Mouse (Mus musculus) midbrain, embryonic 15.5 days (tissue): ENCODE data around the gene Shisal1. TPM values are rescaled to one million over a fixed set of nuclear protein-coding genes. Genes with fewer than 3 reads are reported as not detected.
A peak's percentile ranks its signal among the peaks of the same experiment; 100 is the strongest.

Experiments used
- ATAC-seq: fragments of 200-750 bp; cut with Nextera tagmentation; replicated peaks from 2 replicates; pipeline ENCODE4 v1.8.0; 2017; ENCODE audit warnings: moderate TSS enrichment
- H3K27ac ChIP-seq: fragments of 300-500 bp; sonication (generic); 2 replicates; pipeline ENCODE4 v1.5.1; 2015; ENCODE audit warnings: mild to moderate bottlenecking, inconsistent platforms
- H3K27me3 ChIP-seq: fragments of 300-500 bp; sonication (generic); replicated peaks from 2 replicates; pipeline ENCODE4 v1.6.1; 2015; ENCODE audit warnings: inconsistent platforms
- H3K36me3 ChIP-seq: fragments of 300-500 bp; sonication (generic); replicated peaks from 2 replicates; pipeline ENCODE4 v1.6.1; 2015; ENCODE audit warnings: inconsistent platforms
- H3K4me1 ChIP-seq: fragments of 300-500 bp; sonication (generic); 2 replicates; pipeline ENCODE4 v1.6.1; 2015; ENCODE audit warnings: inconsistent platforms
- H3K4me2 ChIP-seq: fragments of 300-500 bp; sonication (generic); 2 replicates; pipeline ENCODE4 v1.6.1; 2015; ENCODE audit warnings: inconsistent platforms, mild to moderate bottlenecking, moderate library complexity
- H3K4me3 ChIP-seq: fragments of 300-500 bp; sonication (generic); 2 replicates; pipeline ENCODE4 v1.5.1; 2015; ENCODE audit warnings: mild to moderate bottlenecking, inconsistent platforms
- H3K9ac ChIP-seq: fragments of 300-500 bp; sonication (generic); 2 replicates; pipeline ENCODE4 v1.6.1; 2015; ENCODE audit warnings: mild to moderate bottlenecking, inconsistent platforms
- H3K9me3 ChIP-seq: fragments of 300-500 bp; sonication (generic); 2 replicates; pipeline ENCODE4 v1.6.1; 2016; ENCODE audit warnings: inconsistent platforms
- WGBS: fragments of 180-500 bp; shearing (Covaris S2); methylation state at CpG from one replicate; pipeline ENCODE4 v1.1.7; 2015; ENCODE audit warnings: mixed read lengths; 5-methylcytosine and 5-hydroxymethylcytosine counted together
- polyA plus RNA-seq: library from polyadenylated mRNA; unstranded; fragments of >200 nt; fragmentation: Nextera tagmentation; extraction: Ambion mirVana; gene quantifications from 2 replicates; pipeline ENCODE4 v1.2.1, GENCODE M21; 2015

The Shisal1 gene
- 19.4 and 21.2 TPM in 2 replicates for polyA plus RNA-seq

GRCm38 (mm10) chr15:84446997-84447396 lies at the start of gene Shisal1:
Gene Shisal1 (minus strand): TSS chr15:84447097.
- H3K27me3 ChIP-seq, result no peaks in the 10 kb centered on the region; the same call in 1 of the 2 replicates
- H3K4me1 ChIP-seq, result peaks cover 58% of the 10 kb centered on the region
- WGBS, result 14% methylated on average over 9 of the region's 9 CpGs
- H3K4me2 ChIP-seq, result peak within 1 kb of the TSS; percentile 73
- 0 out of 2 replicates have a peak, but pooled peaks have one; percentile 25 for ATAC-seq
- H3K27ac ChIP-seq, result peak within 1 kb of the TSS; percentile 68
- H3K9ac ChIP-seq, result peak within 1 kb of the TSS; percentile 67
- H3K36me3 ChIP-seq, result no peaks in the 10 kb centered on the region
- peak within 1 kb of the TSS; percentile 60 for H3K4me3 ChIP-seq
- H3K9me3 ChIP-seq, result no peaks in the 10 kb centered on the region

DNA sequence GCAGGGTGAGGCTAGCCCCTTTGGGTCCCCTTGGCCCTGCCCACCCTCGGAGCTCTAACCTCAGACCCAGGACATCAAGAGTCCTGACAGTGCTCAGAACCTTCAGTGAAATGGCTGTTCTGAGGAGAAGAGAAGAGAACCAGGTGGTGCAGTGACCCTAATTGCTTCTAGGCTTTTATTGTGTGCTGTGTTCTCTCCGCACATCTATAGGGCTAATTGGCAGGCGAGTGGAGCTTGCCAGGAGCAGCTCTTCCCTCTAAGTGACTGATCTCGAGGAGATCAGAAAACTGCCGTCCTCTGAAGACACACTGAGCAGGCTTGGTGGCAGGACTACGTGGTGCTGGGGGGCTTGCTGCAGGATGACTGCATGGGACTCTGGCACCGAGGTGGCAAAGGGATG lies 43.6 kb upstream of the Shisal1 start:
- H3K9me3 ChIP-seq, result no peaks in the 10 kb centered on the region
- 0 out of 2 replicates have a peak, but pooled peaks have one; percentile 27 for ATAC-seq
- H3K27ac ChIP-seq, result no peak overlapping the region
- H3K27me3 ChIP-seq, result no peaks in the 10 kb centered on the region
- WGBS, result 46% methylated on average over 7 of the region's 7 CpGs
- H3K9ac ChIP-seq, result no peak overlapping the region
- no peak overlapping the region for H3K4me2 ChIP-seq
- H3K4me3 ChIP-seq, result no peak overlapping the region
- no peaks in the 10 kb centered on the region for H3K36me3 ChIP-seq
- peaks cover 21% of the 10 kb centered on the region; the same call in 1 of the 2 replicates for H3K4me1 ChIP-seq

DNA sequence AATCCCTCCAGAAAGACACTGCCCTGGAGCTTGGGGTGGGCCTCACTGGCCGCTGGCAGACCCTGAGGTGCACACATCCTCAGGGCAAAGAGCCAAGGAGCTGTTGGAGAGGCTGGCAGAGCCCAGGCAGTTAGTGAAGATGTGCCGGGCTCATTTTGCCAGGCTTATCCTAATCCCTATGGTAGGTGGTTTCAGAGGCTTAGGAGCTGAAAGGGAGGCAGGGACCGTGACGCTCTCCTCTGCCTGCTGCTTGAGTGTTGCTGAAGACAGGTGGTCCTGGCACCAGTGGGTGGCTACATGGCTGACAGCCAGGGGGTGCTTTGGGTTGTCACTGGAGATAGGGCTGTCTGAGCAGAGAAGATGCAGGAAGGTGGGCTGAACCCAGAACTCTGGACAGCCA lies 37.4 kb upstream of the Shisal1 start:
- WGBS, result 17% methylated on average over 4 of the region's 4 CpGs
- H3K4me2 ChIP-seq, result no peak overlapping the region
- no peak overlapping the region for H3K9ac ChIP-seq
- H3K36me3 ChIP-seq, result no peaks in the 10 kb centered on the region
- H3K27me3 ChIP-seq, result no peaks in the 10 kb centered on the region
- ATAC-seq, result peak; percentile 22; the same call in 1 of the 2 replicates
- peaks cover 22% of the 10 kb centered on the region for H3K4me1 ChIP-seq
- H3K27ac ChIP-seq, result no peak overlapping the region
- H3K4me3 ChIP-seq, result no peak overlapping the region
- no peaks in the 10 kb centered on the region for H3K9me3 ChIP-seq

- no peaks in the 10 kb centered on the region for H3K36me3 ChIP-seq
- peaks cover 22% of the 10 kb centered on the region for H3K4me1 ChIP-seq
- no peaks in the 10 kb centered on the region for H3K9me3 ChIP-seq
- H3K27ac ChIP-seq, result no peak overlapping the region
- no peak overlapping the region for H3K4me2 ChIP-seq
- ATAC-seq, result no peak
- 65% methylated on average over 5 of the region's 5 CpGs for WGBS
- no peak overlapping the region for H3K4me3 ChIP-seq
- no peaks in the 10 kb centered on the region for H3K27me3 ChIP-seq
- H3K9ac ChIP-seq, result no peak overlapping the region
Observed at GRCm38 (mm10) chr15:84483622-84484021, 36.7 kb upstream of the Shisal1 start.

DNA sequence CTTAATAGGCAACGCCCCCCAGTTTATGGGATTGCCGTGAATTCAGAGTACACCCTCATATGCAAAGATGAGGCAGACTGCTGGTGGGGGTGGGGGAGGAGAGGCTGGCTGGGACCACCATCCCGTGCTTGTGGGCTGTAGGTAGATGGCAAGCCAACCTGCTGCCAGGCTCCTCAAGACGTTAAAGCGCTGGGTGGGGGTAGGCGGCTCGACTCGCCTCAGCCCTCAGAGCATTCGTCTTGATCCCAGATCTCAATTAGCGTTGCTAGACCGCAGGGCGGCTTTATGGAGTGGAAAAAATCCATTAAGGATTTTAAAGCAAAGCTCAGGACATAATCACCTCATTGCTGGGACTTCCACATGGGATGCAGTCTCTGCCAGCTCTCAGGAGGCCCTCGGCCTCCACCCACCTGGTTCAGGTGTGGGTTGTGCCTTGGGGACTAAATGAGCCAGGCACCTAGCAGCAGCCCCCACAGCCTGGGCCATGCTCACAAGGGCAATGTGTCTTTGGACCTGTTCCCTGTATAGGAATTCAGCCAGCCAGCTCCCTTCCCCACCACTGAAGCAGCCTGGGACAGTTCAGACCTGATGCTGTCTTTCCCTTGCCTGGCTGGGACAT lies 34.5 kb upstream of the Shisal1 start:
- no peak overlapping the region for H3K4me3 ChIP-seq
- H3K36me3 ChIP-seq, result no peaks in the 10 kb centered on the region
- no peak; the same call in 1 of the 2 replicates for ATAC-seq
- H3K27ac ChIP-seq, result peak overlapping the region; percentile 38; the same call in 1 of the 2 replicates
- no peaks in the 10 kb centered on the region for H3K27me3 ChIP-seq
- no peak overlapping the region for H3K9ac ChIP-seq
- H3K4me2 ChIP-seq, result no peak overlapping the region
- H3K9me3 ChIP-seq, result no peaks in the 10 kb centered on the region
- H3K4me1 ChIP-seq, result peaks cover 17% of the 10 kb centered on the region
- WGBS, result 30% methylated on average over 13 of the region's 13 CpGs

- H3K27ac ChIP-seq, result no peak overlapping the region
- WGBS, result 41% methylated on average over 8 of the region's 8 CpGs
- no peak for ATAC-seq
Observed at GRCm38 (mm10) chr15:84469391-84469790, 22.5 kb upstream of the Shisal1 start.

GRCm38 (mm10) chr15:84467761-84468160 lies 20.9 kb upstream of the Shisal1 start:
- H3K9ac ChIP-seq, result no peak overlapping the region
- H3K27ac ChIP-seq, result no peak overlapping the region
- H3K4me1 ChIP-seq, result peaks cover 6% of the 10 kb centered on the region
- H3K27me3 ChIP-seq, result no peaks in the 10 kb centered on the region
- H3K4me3 ChIP-seq, result no peak overlapping the region
- H3K36me3 ChIP-seq, result no peaks in the 10 kb centered on the region
- no peak for ATAC-seq
- H3K4me2 ChIP-seq, result no peak overlapping the region
- 47% methylated on average over 5 of the region's 5 CpGs for WGBS
- H3K9me3 ChIP-seq, result no peaks in the 10 kb centered on the region

More at GRCm38 (mm10) chr15:84469391-84469790, 22.5 kb upstream of the Shisal1 start:
- no peaks in the 10 kb centered on the region for H3K27me3 ChIP-seq
- no peak overlapping the region for H3K9ac ChIP-seq
- no peak overlapping the region for H3K4me2 ChIP-seq
- H3K4me3 ChIP-seq, result no peak overlapping the region
- no peaks in the 10 kb centered on the region for H3K36me3 ChIP-seq
- peaks cover 6% of the 10 kb centered on the region for H3K4me1 ChIP-seq
- no peaks in the 10 kb centered on the region for H3K9me3 ChIP-seq

DNA sequence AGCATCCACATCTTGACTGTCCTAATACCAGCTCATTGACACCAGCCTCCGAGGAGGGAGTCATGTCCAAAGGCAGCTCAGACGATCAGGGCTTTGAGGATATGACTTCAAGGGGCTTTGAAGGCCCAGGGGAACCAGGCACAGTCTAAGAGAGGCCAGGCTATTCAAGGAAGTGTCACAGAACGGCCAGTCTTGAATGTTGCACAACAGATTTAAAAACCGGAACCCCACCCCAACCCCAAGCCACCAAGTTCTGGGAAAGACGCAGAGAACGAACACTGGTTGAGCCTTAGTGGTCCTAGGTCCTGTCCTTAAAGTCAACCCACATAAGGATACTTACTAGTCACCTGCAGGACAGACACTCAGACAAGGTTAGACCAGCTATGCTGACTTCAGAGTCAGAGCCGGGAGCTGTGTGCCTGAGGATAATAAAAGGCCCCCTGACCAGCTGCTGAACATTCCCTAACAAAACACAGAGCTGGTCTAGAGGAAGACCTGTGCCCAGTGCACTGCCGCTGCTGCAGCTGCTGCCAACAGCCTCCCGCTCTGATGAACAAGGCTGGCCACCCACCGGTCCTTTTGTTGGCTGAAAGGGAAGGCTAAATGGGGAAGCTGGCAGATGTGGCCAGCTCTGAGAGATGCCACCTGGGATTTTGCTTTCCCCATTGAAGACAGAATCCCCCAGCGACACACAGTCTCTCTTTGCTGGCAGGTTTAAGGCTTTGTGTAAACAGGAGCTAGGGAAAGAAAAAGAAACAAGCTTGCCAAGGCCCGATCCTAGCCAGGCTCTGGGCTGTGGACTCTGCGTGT lies 19.8 kb upstream of the Shisal1 start:
- Histone ChIP-seq H3K36me3 (no peaks in the 10 kb centered on the region), H3K4me2 (no peak overlapping the region), H3K27me3 (no peaks in the 10 kb centered on the region), H3K9ac (peak overlapping the region; percentile 14; the same call in 1 of the 2 replicates), H3K4me3 (no peak overlapping the region), H3K4me1 (peaks cover 6% of the 10 kb centered on the region), H3K27ac (peak overlapping the region; percentile 16; the same call in 1 of the 2 replicates), H3K9me3 (no peaks in the 10 kb centered on the region)
- ATAC-seq, result no peak
- WGBS, result 28% methylated on average over 13 of the region's 13 CpGs

DNA sequence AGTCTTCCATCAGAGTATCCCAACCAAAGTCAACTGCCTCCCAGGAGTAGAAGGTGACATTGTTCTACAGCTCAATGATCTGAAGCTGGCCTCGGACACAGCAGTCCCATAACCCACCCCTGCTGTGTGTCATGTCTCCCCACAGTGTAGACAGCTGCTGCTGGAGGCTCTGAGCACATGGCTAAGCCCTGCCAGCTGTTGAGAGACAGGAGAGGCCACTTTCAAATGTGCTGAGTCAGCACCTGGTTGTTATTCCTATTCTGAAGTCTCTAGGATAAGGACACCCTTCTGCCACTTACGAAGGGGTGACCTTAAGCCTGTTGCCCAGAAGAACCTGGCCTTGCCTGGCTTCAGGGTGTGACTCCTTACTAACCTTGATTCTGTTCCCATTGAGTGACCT lies 14.5 kb upstream of the Shisal1 start:
- H3K36me3 ChIP-seq, result no peaks in the 10 kb centered on the region
- WGBS, result 77% methylated on average over 2 of the region's 2 CpGs
- ATAC-seq, result no peak
- no peak overlapping the region for H3K9ac ChIP-seq
- no peak overlapping the region for H3K27ac ChIP-seq
- H3K27me3 ChIP-seq, result no peaks in the 10 kb centered on the region
- no peaks in the 10 kb centered on the region for H3K9me3 ChIP-seq
- no peak overlapping the region for H3K4me3 ChIP-seq
- no peaks in the 10 kb centered on the region for H3K4me1 ChIP-seq
- H3K4me2 ChIP-seq, result no peak overlapping the region

GRCm38 (mm10) chr15:84458983-84459382 lies 12.1 kb upstream of the Shisal1 start:
- WGBS, result 64% methylated on average over 6 of the region's 6 CpGs
- no peaks in the 10 kb centered on the region for H3K4me1 ChIP-seq
- H3K9ac ChIP-seq, result no peak overlapping the region
- no peak overlapping the region for H3K27ac ChIP-seq
- H3K4me3 ChIP-seq, result no peak overlapping the region
- no peak for ATAC-seq
- no peaks in the 10 kb centered on the region for H3K36me3 ChIP-seq
- no peaks in the 10 kb centered on the region for H3K9me3 ChIP-seq
- H3K27me3 ChIP-seq, result no peaks in the 10 kb centered on the region
- no peak overlapping the region for H3K4me2 ChIP-seq

DNA sequence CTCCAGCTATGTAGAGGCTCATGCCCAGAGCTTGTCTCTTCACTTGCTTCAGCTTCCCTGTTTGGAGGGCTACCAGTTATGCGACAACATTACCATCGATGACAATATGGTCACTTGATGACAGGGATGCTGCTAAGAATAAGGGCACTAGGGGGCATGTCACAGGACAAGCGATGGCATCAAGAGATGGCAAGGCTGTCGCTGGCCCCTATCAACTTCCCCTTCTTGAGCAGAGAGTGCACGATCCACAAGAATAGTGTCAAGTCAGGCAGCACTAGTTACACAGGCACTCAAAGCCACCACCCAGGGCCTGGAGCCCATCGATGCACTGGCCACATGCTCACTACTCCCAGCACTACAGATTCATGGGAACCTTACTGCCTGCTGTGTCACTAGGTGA lies 8.4 kb upstream of the Shisal1 start:
- no peak overlapping the region for H3K4me3 ChIP-seq
- H3K36me3 ChIP-seq, result no peaks in the 10 kb centered on the region
- H3K9me3 ChIP-seq, result no peaks in the 10 kb centered on the region
- no peak for ATAC-seq
- H3K27me3 ChIP-seq, result no peaks in the 10 kb centered on the region
- no peak overlapping the region for H3K27ac ChIP-seq
- no peak overlapping the region for H3K4me2 ChIP-seq
- H3K4me1 ChIP-seq, result peaks cover 8% of the 10 kb centered on the region
- H3K9ac ChIP-seq, result no peak overlapping the region
- WGBS, result 95% methylated on average over 6 of the region's 6 CpGs

DNA sequence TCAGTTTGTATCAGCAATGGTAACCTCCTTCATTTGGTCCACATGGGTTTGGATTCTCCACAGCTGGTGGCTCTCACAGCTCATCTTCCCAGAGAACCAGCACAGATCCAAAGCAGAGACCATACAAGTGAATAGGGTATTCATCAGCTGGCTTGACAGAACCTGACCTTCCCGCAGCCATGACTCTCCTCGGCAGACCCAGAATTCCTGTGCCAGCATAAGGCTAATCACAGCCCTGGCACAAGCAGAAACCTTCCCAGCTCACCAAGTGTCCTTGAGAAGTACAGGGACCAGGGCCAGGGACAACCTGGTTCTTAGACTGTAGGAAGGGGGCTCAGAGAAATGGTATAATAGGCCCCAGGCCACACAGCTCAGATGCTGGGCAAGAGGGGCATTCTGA lies 6.2 kb upstream of the Shisal1 start:
- no peak overlapping the region for H3K4me2 ChIP-seq
- WGBS, result 83% methylated on average over 2 of the region's 2 CpGs
- H3K27me3 ChIP-seq, result no peaks in the 10 kb centered on the region
- no peak overlapping the region for H3K4me3 ChIP-seq
- H3K36me3 ChIP-seq, result no peaks in the 10 kb centered on the region
- peaks cover 15% of the 10 kb centered on the region for H3K4me1 ChIP-seq
- no peaks in the 10 kb centered on the region for H3K9me3 ChIP-seq
- no peak overlapping the region for H3K9ac ChIP-seq
- ATAC-seq, result no peak
- H3K27ac ChIP-seq, result no peak overlapping the region
